Mouse (Mus musculus) heart, embryonic 15.5 days (tissue): ENCODE measurements around the gene Rgs3. TPM values are rescaled to one million over a fixed set of nuclear protein-coding genes. Genes with fewer than 3 reads are reported as not detected.

Experiments used
- ATAC-seq: fragments of 200-750 bp; cut with Nextera tagmentation; replicated peaks from 2 replicates; pipeline ENCODE4 v1.8.0; 2017; ENCODE audit warnings: low read depth, moderate TSS enrichment; ENCODE audit not compliant: insufficient number of reproducible peaks, insufficient read depth, low FRiP score
- H3K27ac ChIP-seq: fragments of 300-500 bp; sonication (generic); 2 replicates; pipeline ENCODE4 v1.5.1; 2015; ENCODE audit warnings: mild to moderate bottlenecking, inconsistent platforms
- H3K27me3 ChIP-seq: fragments of 300-500 bp; sonication (generic); 2 replicates; pipeline ENCODE4 v1.6.1; 2015; ENCODE audit warnings: inconsistent platforms
- H3K36me3 ChIP-seq: fragments of 300-500 bp; sonication (generic); 2 replicates; pipeline ENCODE4 v1.6.1; 2015; ENCODE audit warnings: mild to moderate bottlenecking, inconsistent platforms
- H3K4me1 ChIP-seq: fragments of 300-500 bp; sonication (generic); replicated peaks from 2 replicates; pipeline ENCODE4 v1.6.1; 2015; ENCODE audit warnings: inconsistent platforms
- H3K4me2 ChIP-seq: fragments of 300-500 bp; sonication (generic); 2 replicates; pipeline ENCODE4 v1.6.1; 2015; ENCODE audit warnings: inconsistent platforms, mild to moderate bottlenecking, moderate library complexity
- H3K4me3 ChIP-seq: fragments of 300-500 bp; sonication (generic); 2 replicates; pipeline ENCODE4 v1.5.1; 2015; ENCODE audit warnings: mild to moderate bottlenecking, inconsistent platforms
- H3K9ac ChIP-seq: fragments of 300-500 bp; sonication (generic); 2 replicates; pipeline ENCODE4 v1.6.1; 2015; ENCODE audit warnings: mild to moderate bottlenecking, inconsistent platforms
- H3K9me3 ChIP-seq: fragments of 300-500 bp; sonication (generic); replicated peaks from 2 replicates; pipeline ENCODE4 v1.6.1; 2016; ENCODE audit warnings: inconsistent platforms
- WGBS: fragments of 180-500 bp; shearing (Covaris S2); methylation state at CpG from one replicate; pipeline ENCODE4 v1.1.7; 2015; ENCODE audit warnings: mixed read lengths; 5-methylcytosine and 5-hydroxymethylcytosine counted together
- polyA plus RNA-seq: library from polyadenylated mRNA; unstranded; fragments of >200 nt; fragmentation: Nextera tagmentation; extraction: Ambion mirVana; gene quantifications from 2 replicates; pipeline ENCODE4 v1.2.1, GENCODE M21; 2015

Gene Rgs3
- polyA plus RNA-seq, 1 experiment from 2014 or later = 56.9 TPM

DNA sequence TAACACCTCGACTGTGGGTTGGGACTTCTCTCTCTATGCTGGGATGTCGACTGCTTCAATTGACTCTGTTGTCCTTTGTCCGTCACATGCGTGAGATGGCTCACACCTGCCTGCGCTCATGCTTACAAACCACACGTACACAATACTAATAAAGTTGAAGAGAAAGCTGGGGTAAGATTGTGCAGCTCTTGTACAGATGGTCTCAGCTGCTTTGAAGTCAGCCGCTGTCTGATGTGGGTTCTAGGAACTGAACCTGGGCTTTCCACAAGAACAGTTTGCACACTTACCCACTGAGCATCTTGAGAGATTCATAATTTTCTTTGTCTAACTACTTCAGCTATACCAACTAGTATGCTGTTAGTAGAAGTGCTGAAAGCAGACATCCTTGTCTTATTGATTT is 7.7 kb upstream of the Rgs3 start:
- ATAC-seq = no peak
- WGBS = 75% methylated on average over 7 of the region's 7 CpGs
- H3K9ac ChIP-seq = no peak overlapping the region
- no peaks in the 10 kb centered on the region for H3K9me3 ChIP-seq
- H3K4me1 ChIP-seq = peaks cover under 1% of the 10 kb centered on the region
- H3K36me3 ChIP-seq = no peaks in the 10 kb centered on the region
- H3K27me3 ChIP-seq = no peaks in the 10 kb centered on the region
- no peak overlapping the region for H3K4me3 ChIP-seq
- no peak overlapping the region for H3K27ac ChIP-seq
- no peak overlapping the region for H3K4me2 ChIP-seq

DNA sequence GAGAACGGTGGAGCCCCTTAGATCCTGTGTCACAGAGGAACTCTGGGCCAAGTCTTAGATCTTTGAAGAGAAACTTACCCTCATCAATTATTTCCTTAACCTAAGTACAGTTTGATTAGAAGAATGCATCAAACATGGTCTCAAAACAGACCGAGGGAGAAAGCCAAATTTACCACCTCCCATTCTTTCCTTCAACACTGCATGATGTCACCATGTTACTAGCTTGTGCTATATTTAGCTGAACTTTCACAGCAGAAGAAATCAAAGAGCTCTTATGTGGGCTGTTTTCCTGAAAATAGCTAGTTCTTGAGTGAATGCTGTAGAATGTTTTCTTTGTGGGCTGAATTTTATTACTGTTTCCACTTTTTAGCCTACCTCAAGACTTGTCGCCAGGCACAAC is 2.2 kb upstream of the Rgs3 start:
- H3K9me3 ChIP-seq = no peaks in the 10 kb centered on the region
- no peaks in the 10 kb centered on the region for H3K36me3 ChIP-seq
- H3K27me3 ChIP-seq = peaks cover 15% of the 10 kb centered on the region
- 39% methylated on average over 3 of the region's 3 CpGs for WGBS
- H3K9ac ChIP-seq = no peak overlapping the region
- no peak for ATAC-seq
- no peak overlapping the region for H3K4me3 ChIP-seq
- no peak overlapping the region for H3K4me2 ChIP-seq
- H3K4me1 ChIP-seq = peaks cover 12% of the 10 kb centered on the region
- no peak overlapping the region for H3K27ac ChIP-seq

DNA sequence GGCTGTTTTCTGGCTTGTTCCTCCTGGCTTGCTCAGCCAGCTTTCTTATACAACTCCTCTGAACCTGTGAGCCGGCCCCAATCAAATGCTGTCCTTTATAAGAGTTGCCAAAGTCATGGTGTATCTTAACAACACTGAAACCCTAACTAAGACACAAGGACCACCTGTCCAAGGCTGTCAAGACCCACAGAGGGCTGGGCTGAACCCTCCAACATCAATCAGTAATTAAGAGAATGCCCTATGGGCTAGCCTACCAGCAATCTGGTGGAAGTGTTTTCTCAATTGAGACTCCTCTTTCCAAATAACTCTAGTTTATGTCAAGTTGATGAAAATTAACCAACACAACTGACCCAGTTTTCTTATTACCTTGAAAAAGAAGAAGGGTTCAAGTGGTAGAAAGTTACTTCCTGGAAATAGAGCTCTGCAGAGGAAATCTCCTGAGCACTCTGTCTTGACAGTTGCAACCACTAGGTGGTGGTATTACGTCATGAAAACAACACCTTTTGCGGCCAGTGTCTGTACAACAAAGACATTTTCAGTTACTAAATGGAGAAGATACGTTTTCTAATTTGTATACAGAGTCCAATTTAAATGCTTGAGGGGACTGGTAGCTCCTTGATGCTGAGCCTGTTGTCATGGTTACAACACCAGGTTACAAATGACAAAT is 1.4 kb downstream of the Rgs3 start:
- no peak overlapping the region for H3K4me3 ChIP-seq
- H3K36me3 ChIP-seq = no peaks in the 10 kb centered on the region
- H3K9me3 ChIP-seq = no peaks in the 10 kb centered on the region
- no peak for ATAC-seq
- no peak overlapping the region for H3K4me2 ChIP-seq
- 24% methylated on average over 4 of the region's 4 CpGs for WGBS
- no peak overlapping the region for H3K9ac ChIP-seq
- peaks cover 50% of the 10 kb centered on the region for H3K27me3 ChIP-seq
- H3K27ac ChIP-seq = no peak overlapping the region
- H3K4me1 ChIP-seq = peaks cover 12% of the 10 kb centered on the region

DNA sequence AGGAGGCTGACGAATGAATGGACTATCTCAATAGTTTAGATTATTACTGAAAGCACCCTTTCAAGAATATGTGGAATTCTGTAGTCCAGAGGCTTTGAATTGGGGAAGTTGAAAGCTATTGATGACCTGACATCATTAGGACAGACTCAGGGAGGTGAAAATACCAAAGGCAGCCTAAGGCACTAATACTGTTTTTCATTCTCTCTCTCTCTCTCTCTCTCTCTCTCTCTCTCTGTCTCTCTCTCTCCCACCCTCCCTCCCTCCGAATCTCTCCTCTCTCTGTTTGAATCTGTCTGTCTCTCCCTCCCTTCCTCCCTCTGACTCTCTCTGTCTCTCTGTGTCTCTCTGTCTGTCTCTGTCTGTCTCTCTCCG is 2.0 kb downstream of the Rgs3 start:
- H3K9me3 ChIP-seq = no peaks in the 10 kb centered on the region
- no peak overlapping the region for H3K9ac ChIP-seq
- H3K4me2 ChIP-seq = no peak overlapping the region
- WGBS = 50% methylated on average over 3 of the region's 3 CpGs
- ATAC-seq = no peak
- H3K4me1 ChIP-seq = peaks cover 17% of the 10 kb centered on the region
- H3K27me3 ChIP-seq = peaks cover 55% of the 10 kb centered on the region
- H3K4me3 ChIP-seq = no peak overlapping the region
- H3K27ac ChIP-seq = no peak overlapping the region
- H3K36me3 ChIP-seq = no peaks in the 10 kb centered on the region

DNA sequence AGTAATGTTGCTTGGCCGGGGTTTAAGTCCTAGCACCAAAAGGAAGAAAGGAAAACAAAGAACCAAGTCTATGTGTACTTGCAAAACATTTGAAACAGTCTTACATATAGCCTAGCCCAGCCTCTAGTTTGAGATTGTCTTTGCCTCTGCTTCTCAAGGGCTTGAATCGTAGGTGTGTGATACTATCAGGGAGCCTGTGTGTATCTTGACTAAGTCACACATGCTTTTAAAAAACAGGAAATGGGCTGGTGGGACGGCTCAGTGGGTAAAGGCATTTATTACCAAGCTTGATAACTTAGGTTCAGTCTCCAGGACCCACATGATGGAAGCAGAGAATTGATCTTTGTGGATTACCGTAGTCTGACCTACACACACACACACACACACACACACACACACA is 2.4 kb downstream of the Rgs3 start:
- Histone ChIP-seq H3K4me3 (no peak overlapping the region), H3K9ac (no peak overlapping the region), H3K4me1 (peaks cover 18% of the 10 kb centered on the region), H3K27me3 (peaks cover 58% of the 10 kb centered on the region), H3K36me3 (no peaks in the 10 kb centered on the region), H3K27ac (no peak overlapping the region), H3K9me3 (no peaks in the 10 kb centered on the region), H3K4me2 (no peak overlapping the region)
- ATAC-seq = no peak
- 61% methylated on average over 4 of the region's 4 CpGs for WGBS

DNA sequence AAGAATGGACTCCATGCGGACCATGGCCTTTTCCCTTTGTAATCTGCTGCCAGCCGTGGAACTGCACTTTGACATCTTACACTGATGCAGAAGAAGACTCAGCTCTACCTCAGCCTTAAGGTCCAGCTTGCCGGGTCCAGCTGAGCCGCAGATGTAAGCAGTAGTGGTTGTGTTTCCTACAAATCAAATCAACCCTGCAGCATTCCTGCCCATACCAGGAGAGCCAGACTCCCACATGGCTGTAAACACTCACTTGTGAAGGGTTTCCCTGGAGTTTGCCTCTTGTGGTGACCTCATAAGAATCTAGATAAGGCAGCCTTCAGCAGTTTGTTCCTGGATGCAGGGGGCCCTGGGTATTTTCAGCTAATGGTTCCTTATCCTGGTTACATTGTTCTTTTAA is 6.9 kb downstream of the Rgs3 start:
- H3K27me3 ChIP-seq = peaks cover 84% of the 10 kb centered on the region
- 22% methylated on average over 4 of the region's 4 CpGs for WGBS

DNA sequence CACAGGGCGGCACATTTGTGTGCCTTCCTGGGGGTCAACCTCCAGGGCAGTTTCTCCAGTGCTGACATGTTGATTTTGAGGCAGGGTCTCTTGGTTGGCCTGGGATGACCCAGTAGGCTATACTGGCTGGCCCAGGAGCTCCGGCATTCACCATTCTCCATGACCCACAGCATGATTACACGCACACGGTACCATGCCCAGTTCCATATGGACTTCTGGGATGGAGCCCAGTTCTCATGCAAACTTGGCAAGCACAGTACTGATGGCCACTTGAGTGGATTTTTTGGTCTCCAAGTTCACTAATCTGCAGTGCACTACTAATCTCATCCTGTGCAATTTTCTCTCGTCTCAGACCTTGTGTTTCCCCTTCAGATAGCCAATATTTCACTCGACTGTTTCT is 8.0 kb downstream of the Rgs3 start:
- no peak for ATAC-seq
- no peak overlapping the region for H3K4me3 ChIP-seq
- H3K4me1 ChIP-seq = peaks cover 25% of the 10 kb centered on the region
- peaks cover 86% of the 10 kb centered on the region for H3K27me3 ChIP-seq
- WGBS = 72% methylated on average over 6 of the region's 6 CpGs
- no peak overlapping the region for H3K9ac ChIP-seq
- no peaks in the 10 kb centered on the region for H3K9me3 ChIP-seq
- no peak overlapping the region for H3K27ac ChIP-seq
- no peak overlapping the region for H3K4me2 ChIP-seq
- no peaks in the 10 kb centered on the region for H3K36me3 ChIP-seq

More for the DNA sequence above, 6.9 kb downstream of the Rgs3 start:
- ATAC-seq = 0 out of 2 replicates have a peak, but pooled peaks have one; percentile 29
- Histone ChIP-seq H3K4me2 (no peak overlapping the region), H3K9me3 (no peaks in the 10 kb centered on the region), H3K9ac (no peak overlapping the region), H3K4me3 (no peak overlapping the region), H3K36me3 (no peaks in the 10 kb centered on the region), H3K4me1 (peaks cover 25% of the 10 kb centered on the region), H3K27ac (peak overlapping the region; percentile 32)

DNA sequence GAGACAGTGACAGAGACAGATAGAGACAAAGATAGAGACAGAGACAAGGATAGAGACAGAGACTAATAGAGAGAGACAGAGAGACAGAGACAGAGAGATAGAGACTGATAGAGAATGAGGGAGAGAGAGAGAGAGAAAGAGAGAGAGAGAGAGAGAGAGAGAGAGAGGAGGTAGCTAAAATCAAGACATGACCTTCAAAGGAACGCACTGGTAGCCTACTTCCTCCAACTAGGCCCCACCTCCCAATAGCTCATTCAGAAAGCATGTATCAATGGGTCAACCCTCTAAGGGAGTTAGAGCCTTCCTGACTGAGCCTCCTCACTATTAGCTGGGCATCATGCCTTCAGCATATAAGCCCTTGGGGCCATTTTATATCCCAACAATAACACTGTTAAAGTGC is 8.7 kb downstream of the Rgs3 start:
- H3K4me3 ChIP-seq = no peak overlapping the region
- H3K4me2 ChIP-seq = no peak overlapping the region
- H3K27ac ChIP-seq = no peak overlapping the region
- no peaks in the 10 kb centered on the region for H3K36me3 ChIP-seq
- WGBS = 75% methylated on average over 1 of the region's 1 CpGs
- no peaks in the 10 kb centered on the region for H3K9me3 ChIP-seq
- H3K9ac ChIP-seq = no peak overlapping the region
- H3K4me1 ChIP-seq = peaks cover 25% of the 10 kb centered on the region
- no peak for ATAC-seq
- H3K27me3 ChIP-seq = peaks cover 85% of the 10 kb centered on the region

DNA sequence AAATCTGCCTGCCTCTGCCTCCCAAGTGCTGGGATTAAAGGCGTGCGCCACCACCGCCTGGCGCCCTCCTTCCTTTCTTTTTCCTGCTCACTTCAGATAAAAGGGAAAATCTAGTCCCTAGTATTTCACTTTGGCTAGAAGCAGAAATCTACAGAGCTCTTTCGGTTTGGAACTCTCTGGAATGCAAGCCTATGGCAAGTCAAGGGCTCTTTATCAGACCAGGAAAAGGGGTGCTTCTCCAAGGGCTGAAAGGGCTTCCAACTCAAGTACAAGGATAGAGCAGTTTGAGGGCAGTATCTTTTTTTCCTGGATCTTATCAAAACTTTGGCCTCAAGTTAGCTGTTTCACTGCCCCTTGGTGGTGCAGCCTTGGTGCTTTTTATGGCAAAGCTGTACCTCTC is 10.0 kb downstream of the Rgs3 start:
- H3K9ac ChIP-seq = no peak overlapping the region
- H3K27me3 ChIP-seq = peaks cover 75% of the 10 kb centered on the region
- WGBS = 52% methylated on average over 5 of the region's 5 CpGs
- H3K4me3 ChIP-seq = no peak overlapping the region
- H3K9me3 ChIP-seq = no peaks in the 10 kb centered on the region
- no peaks in the 10 kb centered on the region for H3K36me3 ChIP-seq
- no peak overlapping the region for H3K27ac ChIP-seq
- ATAC-seq = no peak
- 0 out of 2 replicates have a peak overlapping the region, but pooled peaks have one; percentile 26 for H3K4me2 ChIP-seq
- peaks cover 25% of the 10 kb centered on the region for H3K4me1 ChIP-seq

DNA sequence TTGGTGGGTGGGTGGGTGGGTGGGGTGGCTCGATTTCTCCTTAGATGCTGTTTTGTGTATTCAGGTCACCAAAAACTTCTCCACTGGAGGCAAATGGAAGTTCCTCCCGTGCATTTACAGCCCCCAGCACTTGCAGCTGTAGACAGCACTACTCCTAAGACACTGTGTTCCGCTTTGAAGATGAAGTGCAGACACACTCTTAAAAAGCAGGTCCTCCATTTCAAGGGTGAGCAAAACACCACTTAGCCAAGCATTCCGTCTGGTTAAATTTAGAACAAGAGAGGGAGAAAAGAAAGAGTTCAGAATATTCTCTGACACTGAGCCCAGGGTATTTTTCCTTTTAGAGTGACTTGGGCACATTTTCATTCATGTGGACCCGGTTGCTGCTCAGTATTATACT is 10.4 kb downstream of the Rgs3 start:
- 28% methylated on average over 5 of the region's 5 CpGs for WGBS
- no peaks in the 10 kb centered on the region for H3K9me3 ChIP-seq
- no peak overlapping the region for H3K9ac ChIP-seq
- H3K4me2 ChIP-seq = peak overlapping the region; percentile 26; the same call in 1 of the 2 replicates
- H3K27me3 ChIP-seq = peaks cover 71% of the 10 kb centered on the region
- H3K36me3 ChIP-seq = no peaks in the 10 kb centered on the region
- H3K4me1 ChIP-seq = peaks cover 25% of the 10 kb centered on the region
- 0 out of 2 replicates have a peak overlapping the region, but pooled peaks have one; percentile 36 for H3K27ac ChIP-seq
- no peak overlapping the region for H3K4me3 ChIP-seq
- 0 out of 2 replicates have a peak, but pooled peaks have one; percentile 18 for ATAC-seq

DNA sequence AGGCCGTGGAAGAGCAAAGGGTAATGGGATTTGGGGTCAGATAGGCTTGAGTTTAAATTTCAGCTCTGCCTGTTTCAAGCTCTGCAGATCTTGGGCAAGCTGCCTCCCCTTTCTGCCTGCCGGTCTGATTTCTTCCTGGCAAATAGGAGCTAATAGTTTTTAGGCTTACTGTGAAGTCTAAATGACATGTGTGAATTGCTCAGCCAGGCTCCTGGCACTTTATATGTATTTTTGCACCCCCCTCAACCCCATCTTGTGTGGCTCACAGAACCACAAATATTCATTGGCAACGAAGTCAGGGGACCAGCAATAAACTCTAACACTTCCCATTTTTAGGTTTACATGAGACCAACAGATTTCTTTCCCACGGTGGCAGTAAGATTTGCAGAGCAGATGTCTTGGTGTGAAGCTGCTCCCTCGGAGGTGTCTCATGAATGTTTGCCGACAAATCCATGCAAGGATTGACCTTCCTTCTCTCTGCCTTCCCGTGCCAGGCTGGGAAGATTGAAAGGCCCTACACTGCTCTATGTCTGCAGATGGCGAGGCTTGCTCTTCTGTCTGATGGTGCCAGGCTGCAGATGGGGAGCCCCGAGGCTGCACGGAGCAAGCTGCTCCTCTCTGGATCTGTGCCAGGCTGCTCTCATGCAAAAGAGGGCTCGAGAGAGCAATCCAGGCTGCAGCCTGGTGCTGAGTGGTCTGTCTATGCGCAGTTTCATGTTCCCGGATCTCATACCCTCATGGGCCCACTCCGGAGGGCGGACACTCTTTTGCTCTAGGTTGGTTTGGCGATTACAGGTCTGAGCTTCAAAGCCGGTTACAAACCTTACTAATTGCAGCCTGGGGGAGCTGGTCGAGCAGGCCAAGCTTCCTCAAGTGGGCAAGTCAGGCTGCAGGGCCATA is 23.0 kb downstream of the Rgs3 start:
- Histone ChIP-seq H3K9ac (0 out of 2 replicates have a peak overlapping the region, but pooled peaks have one; percentile 52), H3K36me3 (no peaks in the 10 kb centered on the region), H3K27ac (no peak overlapping the region), H3K4me3 (peak overlapping the region; percentile 53), H3K9me3 (no peaks in the 10 kb centered on the region), H3K4me1 (peaks cover 14% of the 10 kb centered on the region), H3K27me3 (peaks cover 79% of the 10 kb centered on the region), H3K4me2 (peak overlapping the region; percentile 90)
- WGBS = 27% methylated on average over 18 of the region's 18 CpGs
- peak; percentile 41 for ATAC-seq
